Mouse (Mus musculus) intestine, embryonic 14.5 days (tissue): ENCODE measurements around the gene Prkag2. TPM values are rescaled to one million over a fixed set of nuclear protein-coding genes. Genes with fewer than 3 reads are reported as not detected.
A peak's percentile ranks its signal among the peaks of the same experiment; 100 is the strongest.

Experiments used
- ATAC-seq: fragments of 200-750 bp; cut with Nextera tagmentation; replicated peaks from 2 replicates; pipeline ENCODE4 v1.8.0; 2017; ENCODE audit warnings: low read depth, moderate number of reproducible peaks, moderate TSS enrichment, moderate library complexity; ENCODE audit not compliant: low FRiP score, low TSS enrichment
- DNase-seq: peaks from one replicate; pipeline ENCODE4 v3.0.0-alpha.2; 2018; ENCODE audit warnings: low spot score
- H3K27ac ChIP-seq: fragments of 300-500 bp; sonication (generic); 2 replicates; pipeline ENCODE4 v1.5.1; 2014; ENCODE audit warnings: low read depth, mild to moderate bottlenecking, control low read depth
- H3K27me3 ChIP-seq: fragments of 300-500 bp; sonication (generic); replicated peaks from 2 replicates; pipeline ENCODE4 v1.6.1; 2014; ENCODE audit warnings: low read length, control low read depth; ENCODE audit not compliant: control insufficient read depth, insufficient read depth
- H3K36me3 ChIP-seq: fragments of 300-500 bp; sonication (generic); 2 replicates; pipeline ENCODE4 v1.6.1; 2014; ENCODE audit warnings: low read length, control low read depth; ENCODE audit not compliant: control insufficient read depth, insufficient read depth
- H3K4me1 ChIP-seq: fragments of 300-500 bp; sonication (generic); replicated peaks from 2 replicates; pipeline ENCODE4 v1.6.1; 2014; ENCODE audit warnings: low read length, control low read depth, mixed read lengths; ENCODE audit not compliant: control insufficient read depth, insufficient read depth
- H3K4me2 ChIP-seq: fragments of 300-500 bp; sonication (generic); 2 replicates; pipeline ENCODE4 v1.6.1; 2014; ENCODE audit warnings: low read length
- H3K4me3 ChIP-seq: fragments of 300-500 bp; sonication (generic); 2 replicates; pipeline ENCODE4 v1.5.1; 2014; ENCODE audit warnings: low read depth, low read length, control low read depth, mixed read lengths
- H3K9ac ChIP-seq: fragments of 300-500 bp; sonication (generic); 2 replicates; pipeline ENCODE4 v1.6.1; 2014; ENCODE audit warnings: mild to moderate bottlenecking, low read length
- H3K9me3 ChIP-seq: fragments of 300-500 bp; sonication (generic); 2 replicates; pipeline ENCODE4 v1.6.1; 2016; ENCODE audit warnings: low read length, control low read depth; ENCODE audit not compliant: control insufficient read depth
- WGBS: fragments of 180-500 bp; shearing (Covaris S2); extraction: QIAGEN DNeasy Blood & Tissue Kit; methylation state at CpG from one replicate; pipeline ENCODE4 v1.1.7; 2014; 5-methylcytosine and 5-hydroxymethylcytosine counted together
- polyA plus RNA-seq: library from polyadenylated mRNA; unstranded; fragments of >200 nt; fragmentation: Nextera tagmentation; extraction: Ambion mirVana; gene quantifications from 2 replicates; pipeline ENCODE4 v1.2.1, GENCODE M21; 2014

Gene Prkag2
- polyA plus RNA-seq, 1 experiment from 2014 or later = 52.1 TPM

DNA sequence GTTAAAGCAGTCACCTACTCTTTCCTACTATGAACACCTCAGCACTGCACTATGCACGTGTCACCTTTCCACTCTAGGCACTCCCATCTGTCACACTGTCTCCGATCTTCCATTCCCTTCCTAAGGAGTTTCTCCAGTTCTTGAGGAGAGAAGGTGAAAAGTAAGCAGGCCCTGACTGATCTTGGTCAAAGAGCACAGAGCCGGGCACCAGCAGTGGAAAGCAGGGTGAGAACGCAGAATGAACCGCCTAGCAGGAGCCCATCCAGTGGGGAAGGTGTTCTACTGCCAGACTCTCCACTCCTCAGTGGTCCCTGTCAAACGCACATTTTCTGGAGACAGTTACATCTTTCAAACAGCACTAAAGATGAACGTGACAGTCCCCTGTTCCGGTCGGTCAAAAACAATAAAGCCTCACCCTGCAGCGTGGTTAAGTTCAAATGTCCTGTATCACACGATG is 259.4 kb downstream of the Prkag2 start:
- ATAC-seq (no peak), DNase-seq (peak; percentile 55)
- H3K27ac ChIP-seq = 0 out of 2 replicates have a peak overlapping the region, but pooled peaks have one; percentile 99
- WGBS = 15% methylated on average over 11 of the region's 11 CpGs
- no peaks in the 10 kb centered on the region for H3K27me3 ChIP-seq
- H3K4me2 ChIP-seq = peak overlapping the region; percentile 90
- H3K36me3 ChIP-seq = no peaks in the 10 kb centered on the region
- H3K9me3 ChIP-seq = no peaks in the 10 kb centered on the region
- H3K4me1 ChIP-seq = peaks cover 28% of the 10 kb centered on the region
- peak overlapping the region; percentile 59 for H3K4me3 ChIP-seq
- peak overlapping the region; percentile 91 for H3K9ac ChIP-seq

GRCm38 (mm10) chr5:24834491-24834890 is 266.0 kb downstream of the Prkag2 start:
- WGBS = 80% methylated on average over 5 of the region's 5 CpGs
- no peak for DNase-seq
- Histone ChIP-seq H3K4me2 (no peak overlapping the region), H3K9ac (no peak overlapping the region), H3K4me3 (no peak overlapping the region), H3K4me1 (peaks cover 7% of the 10 kb centered on the region), H3K27ac (no peak overlapping the region), H3K27me3 (no peaks in the 10 kb centered on the region), H3K9me3 (no peaks in the 10 kb centered on the region), H3K36me3 (no peaks in the 10 kb centered on the region)
- ATAC-seq = no peak

DNA sequence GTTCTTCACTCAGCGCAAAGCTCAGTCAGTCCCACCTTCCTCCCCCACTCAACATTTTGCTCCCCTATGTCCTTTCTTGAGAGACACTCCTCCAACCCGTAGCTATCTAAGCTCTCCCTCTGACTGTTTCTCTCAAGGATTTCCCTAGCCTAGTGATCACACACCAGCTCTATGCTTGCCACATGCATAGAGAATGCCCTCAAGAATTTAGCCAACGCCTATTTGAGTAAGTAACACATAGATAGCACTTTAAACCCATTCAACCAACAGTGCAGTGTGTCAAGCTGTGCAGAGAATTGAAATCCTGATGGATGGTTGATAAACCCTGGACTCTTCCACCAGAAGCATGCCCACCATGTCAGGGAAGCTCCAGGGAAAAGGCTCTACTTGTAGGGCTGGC is 268.5 kb downstream of the Prkag2 start:
- H3K4me3 ChIP-seq = no peak overlapping the region

DNA sequence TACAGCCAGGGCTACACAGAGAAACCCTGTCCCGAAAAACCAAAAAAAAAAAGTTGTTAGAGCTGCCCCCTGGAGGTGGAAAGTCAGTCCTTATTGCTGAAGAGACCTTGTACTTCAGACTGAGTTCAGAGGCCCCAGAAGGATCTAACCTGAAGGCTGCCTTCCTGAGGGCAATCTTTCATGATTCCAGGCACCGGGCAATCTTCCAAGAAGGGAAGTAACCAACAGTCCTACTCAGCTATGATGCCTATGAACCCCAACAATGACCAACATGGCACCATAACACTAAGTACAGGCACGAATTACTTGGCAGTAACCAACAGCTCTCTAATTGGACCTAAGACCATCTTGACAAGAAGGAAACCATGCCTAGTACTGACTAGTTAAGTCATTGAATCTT is 272.0 kb downstream of the Prkag2 start:
- no peak overlapping the region for H3K4me2 ChIP-seq
- ATAC-seq (no peak), DNase-seq (no peak)
- no peaks in the 10 kb centered on the region for H3K9me3 ChIP-seq
- WGBS = 81% methylated on average over 3 of the region's 3 CpGs
- peaks cover 29% of the 10 kb centered on the region for H3K4me1 ChIP-seq
- no peaks in the 10 kb centered on the region for H3K36me3 ChIP-seq
- H3K4me3 ChIP-seq = no peak overlapping the region
- no peaks in the 10 kb centered on the region for H3K27me3 ChIP-seq
- H3K27ac ChIP-seq = no peak overlapping the region
- H3K9ac ChIP-seq = no peak overlapping the region

More for the DNA sequence above, 268.5 kb downstream of the Prkag2 start:
- no peaks in the 10 kb centered on the region for H3K36me3 ChIP-seq
- no peak overlapping the region for H3K9ac ChIP-seq
- WGBS = 79% methylated on average over 3 of the region's 3 CpGs
- H3K4me1 ChIP-seq = 0 out of 2 replicates have a peak, but pooled peaks cover 7% of the 10 kb centered on the region
- H3K9me3 ChIP-seq = no peaks in the 10 kb centered on the region
- DNase-seq (no peak), ATAC-seq (no peak)
- H3K27me3 ChIP-seq = no peaks in the 10 kb centered on the region
- no peak overlapping the region for H3K4me2 ChIP-seq
- no peak overlapping the region for H3K27ac ChIP-seq

DNA sequence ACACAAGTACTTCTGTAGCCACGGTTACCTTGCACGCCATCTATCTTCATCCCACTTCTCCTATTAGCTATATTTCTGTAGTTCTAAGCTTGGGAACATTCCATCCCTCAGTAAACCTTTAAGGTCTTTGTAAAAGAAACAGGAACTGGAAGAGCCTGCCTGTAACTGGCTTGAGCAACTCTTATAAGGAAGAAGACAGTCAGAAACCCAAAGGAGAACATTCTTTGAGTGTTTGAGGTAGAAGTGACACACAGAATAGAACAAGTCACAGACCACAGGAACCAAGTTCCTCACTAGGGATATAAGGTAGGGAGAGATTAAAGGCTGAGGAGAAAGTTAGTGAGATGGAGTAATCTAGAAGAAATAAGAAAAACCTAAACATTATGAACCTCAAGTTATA is 273.3 kb downstream of the Prkag2 start:
- Histone ChIP-seq H3K36me3 (no peaks in the 10 kb centered on the region), H3K4me2 (no peak overlapping the region), H3K27me3 (no peaks in the 10 kb centered on the region), H3K9ac (no peak overlapping the region), H3K9me3 (no peaks in the 10 kb centered on the region), H3K4me1 (peaks cover 29% of the 10 kb centered on the region), H3K4me3 (no peak overlapping the region), H3K27ac (no peak overlapping the region)
- DNase-seq (no peak), ATAC-seq (no peak)
- WGBS = 96% methylated on average over 2 of the region's 2 CpGs

GRCm38 (mm10) chr5:24826056-24826770 is 274.2 kb downstream of the Prkag2 start:
- Histone ChIP-seq H3K4me1 (peaks cover 34% of the 10 kb centered on the region), H3K27ac (peak overlapping the region; percentile 33; the same call in 1 of the 2 replicates), H3K9ac (no peak overlapping the region), H3K4me3 (no peak overlapping the region), H3K27me3 (no peaks in the 10 kb centered on the region), H3K9me3 (no peaks in the 10 kb centered on the region), H3K36me3 (no peaks in the 10 kb centered on the region), H3K4me2 (no peak overlapping the region)
- 84% methylated on average over 9 of the region's 9 CpGs for WGBS
- ATAC-seq = no peak
- no peak for DNase-seq

DNA sequence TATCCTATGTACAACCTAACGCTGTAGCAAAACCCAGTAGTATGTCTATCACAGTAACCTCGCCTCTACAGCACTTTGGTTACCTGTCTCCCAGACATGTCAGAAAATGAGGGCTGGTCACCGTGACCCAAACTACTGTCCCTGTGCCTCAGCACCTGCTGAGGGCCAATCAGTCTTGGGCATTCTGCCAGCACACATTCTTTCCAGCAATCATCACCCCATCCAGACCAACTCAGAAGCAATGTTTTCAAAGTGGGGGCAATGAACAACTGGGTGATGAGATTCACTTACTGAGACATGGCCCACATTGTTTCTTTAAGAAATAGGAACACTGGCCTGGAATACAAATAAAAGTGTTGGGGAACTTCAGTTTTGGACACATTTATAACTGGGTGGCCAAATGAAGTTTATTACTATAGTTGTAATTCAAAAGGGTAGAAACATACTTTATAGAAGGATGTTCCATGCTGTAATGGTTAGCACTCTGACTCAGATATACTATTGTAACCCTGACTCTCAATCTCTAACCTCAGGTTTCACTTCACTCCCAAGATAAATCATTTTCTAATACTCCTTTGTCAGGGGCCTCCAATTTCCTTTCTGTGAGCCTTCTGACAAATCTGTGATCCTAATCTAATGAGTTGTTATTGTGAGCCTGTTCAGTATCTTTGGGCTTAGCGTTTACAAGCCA is 274.9 kb downstream of the Prkag2 start:
- Histone ChIP-seq H3K9ac (no peak overlapping the region), H3K4me2 (no peak overlapping the region), H3K27ac (peak overlapping the region; percentile 33; the same call in 1 of the 2 replicates), H3K4me1 (peaks cover 37% of the 10 kb centered on the region), H3K9me3 (no peaks in the 10 kb centered on the region), H3K36me3 (no peaks in the 10 kb centered on the region), H3K27me3 (no peaks in the 10 kb centered on the region), H3K4me3 (no peak overlapping the region)
- 70% methylated on average over 4 of the region's 4 CpGs for WGBS
- ATAC-seq = no peak
- DNase-seq = no peak

- H3K27ac ChIP-seq = no peak overlapping the region
- H3K36me3 ChIP-seq = no peaks in the 10 kb centered on the region
- 84% methylated on average over 6 of the region's 6 CpGs for WGBS
- ATAC-seq (no peak), DNase-seq (no peak)
- no peak overlapping the region for H3K4me3 ChIP-seq
- no peak overlapping the region for H3K4me2 ChIP-seq
- H3K9ac ChIP-seq = no peak overlapping the region
- no peaks in the 10 kb centered on the region for H3K9me3 ChIP-seq
- no peaks in the 10 kb centered on the region for H3K27me3 ChIP-seq
- H3K4me1 ChIP-seq = peaks cover 37% of the 10 kb centered on the region
Observed at GRCm38 (mm10) chr5:24823864-24824405, 276.5 kb downstream of the Prkag2 start.
